Mouse (Mus musculus): ENCODE results near the gene Zfp110. TPM values are rescaled to one million over a fixed set of nuclear protein-coding genes. Genes with fewer than 3 reads are reported as not detected.
"Not testable (repeated sequence)": the region's sequence is repeated elsewhere in the genome, so short reads cannot be mapped to it uniquely, and the experiment has no call there.

The Zfp110 gene
- total RNA-seq, 2 experiments from 2014 or later: 12.5 to 13.5 TPM

DNA sequence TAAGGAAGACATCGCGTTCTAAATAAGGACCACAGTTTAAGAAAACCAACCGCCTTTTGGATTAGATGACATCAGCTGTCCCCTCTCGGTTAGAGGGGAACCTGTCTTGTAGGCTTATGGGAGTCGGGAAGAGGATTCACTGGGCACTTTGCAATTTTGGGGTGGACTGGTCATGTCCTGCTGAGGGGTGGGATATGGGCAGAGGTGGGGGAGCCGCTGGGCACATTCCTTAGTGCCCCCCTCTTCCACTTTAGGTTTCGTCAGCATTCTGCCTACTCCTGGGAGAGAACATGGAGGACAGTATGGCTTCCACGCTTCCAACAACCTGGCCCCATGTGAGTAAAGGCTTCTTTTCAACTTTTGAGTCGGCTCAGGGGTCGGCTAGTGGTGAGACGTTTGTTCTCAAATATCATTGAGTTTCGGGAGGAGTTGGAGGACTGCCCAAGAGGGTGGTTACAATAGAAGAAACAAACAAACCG is 671 bp downstream of the Zfp110 start:
- no peak for DNase-seq (ENCODE audit: extremely low spot score in 1 of 2, low spot score in 2 of 2)
- Histone ChIP-seq H3K4me3 (peak overlapping the region; percentile 86), H3K27ac (peak overlapping the region; percentile 65)
- no peak for TF ChIP-seq CTCF (IDR thresholded peaks at IDR 0.05)
- intact Hi-C loops (cut with DNase I): loop anchor here (10.0 kb wide), 1 partner anchor 410 kb away; the partner anchor contains the start of gene Zfp551

DNA sequence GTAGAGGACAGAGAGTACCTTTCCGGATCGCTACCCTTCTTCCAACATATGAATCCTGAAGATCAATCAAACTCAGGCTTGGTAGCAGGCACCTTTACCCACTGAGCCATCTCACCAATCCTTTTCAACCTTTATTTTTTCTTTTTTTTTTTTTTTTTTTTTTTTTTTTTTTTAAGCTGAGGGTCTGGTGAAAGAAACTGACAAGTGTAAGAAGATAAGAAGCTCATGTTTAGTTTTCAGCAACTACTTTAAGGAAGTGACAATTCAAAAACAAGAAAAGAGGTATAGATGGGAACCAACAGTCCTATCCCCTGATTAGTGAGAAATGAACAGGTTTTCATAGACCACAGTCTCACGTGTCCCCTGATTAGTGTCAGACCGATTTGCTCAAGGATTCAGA is 1.2 kb downstream of the Zfp110 start:
- no peak for DNase-seq (ENCODE audit: extremely low spot score in 1 of 2, low spot score in 2 of 2)
- no peak overlapping the region for H3K27ac ChIP-seq
- peak overlapping the region; percentile 86; the same call in 1 of the 2 replicates for H3K4me3 ChIP-seq
- intact Hi-C loops (cut with DNase I): loop anchor here (10.0 kb wide), 1 partner anchor 411 kb away; the partner anchor contains the start of gene Zfp551
- no peak for TF ChIP-seq CTCF (IDR thresholded peaks at IDR 0.05)

DNA sequence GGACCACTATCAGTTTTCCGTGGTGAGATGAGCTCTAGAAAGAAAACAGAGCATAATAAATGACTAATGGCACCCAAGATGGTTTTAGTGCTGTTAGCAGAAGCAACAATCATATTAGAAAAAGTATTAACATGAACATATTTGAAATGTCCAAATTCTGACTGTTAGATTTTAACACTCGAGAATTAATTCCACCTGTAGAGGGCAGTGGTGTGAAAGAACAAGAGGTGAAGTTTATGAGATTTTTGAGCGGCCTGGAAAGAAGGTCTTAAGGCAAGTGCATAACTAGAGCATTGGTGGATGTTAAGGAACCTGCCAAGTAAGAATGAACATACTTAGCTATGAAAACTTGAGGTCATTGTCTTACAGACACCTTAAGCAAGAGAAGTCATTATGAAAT is 39.7 kb downstream of the Zfp110 start:
- TF ChIP-seq CTCF (IDR thresholded peaks at IDR 0.05): peak; percentile 57
- Histone ChIP-seq H3K4me3 (no peak overlapping the region), H3K27ac (no peak overlapping the region)
- no peak for DNase-seq (ENCODE audit: extremely low spot score in 1 of 2, low spot score in 2 of 2)
- intact Hi-C loops (cut with DNase I): no loop called here

DNA sequence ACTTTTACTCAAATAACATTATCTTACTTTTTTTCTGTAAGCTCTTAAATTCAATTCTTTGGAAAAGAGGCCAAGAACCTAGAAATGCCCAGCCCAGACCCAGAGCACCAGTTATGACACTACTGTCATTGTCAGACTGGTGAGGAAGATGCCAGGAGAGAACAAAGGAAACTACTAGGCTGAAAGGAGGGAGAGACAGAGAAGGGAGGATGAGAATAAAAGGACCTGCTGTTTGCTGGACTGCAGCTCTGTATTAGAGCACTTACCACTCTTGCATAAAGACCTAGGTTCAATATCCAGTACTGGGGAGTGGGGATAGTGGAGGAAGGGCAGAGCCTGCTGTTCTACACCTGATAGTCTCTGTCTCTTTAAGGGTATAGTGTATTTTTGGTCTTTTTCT is 45.5 kb downstream of the Zfp110 start:
- no peak for TF ChIP-seq CTCF (IDR thresholded peaks at IDR 0.05)
- no peak for DNase-seq (ENCODE audit: extremely low spot score in 1 of 2, low spot score in 2 of 2)
- H3K4me3 ChIP-seq: peak overlapping the region; percentile 86; the same call in 1 of the 2 replicates
- H3K27ac ChIP-seq: no peak overlapping the region
- intact Hi-C loops (cut with DNase I): loop anchor here (1.0 to 10.0 kb wide), 5 partner anchors 62 to 458 kb away; partner anchors contain the start of genes Zfp329 and Zfp551

DNA sequence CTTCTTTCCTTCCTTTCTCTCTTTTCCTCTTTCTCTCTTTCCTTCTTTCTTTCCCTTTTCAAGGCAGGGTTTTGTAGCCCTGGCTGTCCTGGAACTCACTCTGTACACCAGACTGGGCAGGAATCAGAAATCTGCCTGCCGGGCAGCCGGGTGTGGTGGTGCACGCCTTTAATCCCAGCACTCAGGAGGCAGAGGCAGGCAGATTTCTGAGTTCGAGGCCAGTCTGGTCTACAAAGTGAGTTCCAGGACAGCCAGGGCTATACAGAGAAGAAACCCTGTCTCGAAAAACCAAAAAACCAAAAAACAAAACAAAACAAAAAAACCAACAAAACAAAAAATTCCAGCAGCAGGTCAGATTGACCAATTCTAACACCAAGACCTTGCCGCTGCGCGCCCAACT is 45.9 kb downstream of the Zfp110 start:
- not testable (repeated sequence) for DNase-seq (ENCODE audit: extremely low spot score in 1 of 2, low spot score in 2 of 2)
- Histone ChIP-seq H3K27ac (peak overlapping the region; percentile 74; the same call in 1 of the 2 replicates), H3K4me3 (peak overlapping the region; percentile 86)
- intact Hi-C loops (cut with DNase I): loop anchor here (1.0 to 10.0 kb wide), 5 partner anchors 62 to 458 kb away; partner anchors contain the start of genes Zfp329 and Zfp551

DNA sequence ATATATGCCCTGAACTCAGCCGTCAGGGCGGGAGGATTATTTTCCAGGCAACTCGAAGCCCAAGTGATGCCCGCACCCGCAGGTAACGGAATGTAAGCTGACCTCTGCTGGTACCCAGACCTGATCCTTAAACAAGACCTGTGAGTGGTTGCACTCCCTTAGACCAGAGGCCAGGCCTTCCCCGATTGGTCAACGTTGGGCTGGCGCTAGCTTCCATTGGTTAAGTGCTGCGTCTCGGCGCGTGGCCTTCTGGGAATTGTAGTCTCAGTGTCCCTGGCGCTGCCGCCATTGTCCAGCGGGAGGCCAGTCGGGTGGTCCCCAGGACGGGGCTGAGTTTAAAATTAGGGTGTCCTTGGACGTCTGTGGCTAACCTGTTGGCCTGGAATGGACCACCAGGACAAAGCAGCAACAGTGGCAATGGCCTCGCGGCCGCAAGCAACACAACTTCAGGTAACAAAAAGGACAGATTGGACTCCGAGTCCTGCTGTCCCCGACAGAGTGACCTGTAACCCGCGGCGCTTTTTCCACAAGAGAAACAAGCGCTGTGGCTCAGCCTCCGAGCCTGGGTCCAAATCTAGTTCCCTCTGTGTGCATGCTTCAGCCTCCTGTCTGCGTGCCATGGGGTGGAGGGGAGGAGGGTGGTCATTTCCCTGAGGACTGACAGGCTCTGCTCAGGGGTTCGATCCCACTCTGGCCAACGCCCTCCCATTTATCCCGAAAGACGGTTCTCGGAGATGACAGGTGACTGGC is 46.5 kb downstream of the Zfp110 start, which contains the start of gene Zfp128:
Zfp128 (plus strand) TSS at position 267 of the 750 bp plus-strand sequence.
- Histone ChIP-seq H3K27ac (peak within 1 kb of the TSS; percentile 78), H3K4me3 (peak within 1 kb of the TSS; percentile 86)
- peak; percentile 94 to 95 for DNase-seq (ENCODE audit: extremely low spot score in 1 of 2, low spot score in 2 of 2)
- TF ChIP-seq CTCF (IDR thresholded peaks at IDR 0.05): peak; percentile 24
- intact Hi-C loops (cut with DNase I): loop anchor here (1.0 to 10.0 kb wide), 6 partner anchors 16 to 459 kb away; partner anchors contain the start of genes Zfp329, Zfp551 and Zscan22

DNA sequence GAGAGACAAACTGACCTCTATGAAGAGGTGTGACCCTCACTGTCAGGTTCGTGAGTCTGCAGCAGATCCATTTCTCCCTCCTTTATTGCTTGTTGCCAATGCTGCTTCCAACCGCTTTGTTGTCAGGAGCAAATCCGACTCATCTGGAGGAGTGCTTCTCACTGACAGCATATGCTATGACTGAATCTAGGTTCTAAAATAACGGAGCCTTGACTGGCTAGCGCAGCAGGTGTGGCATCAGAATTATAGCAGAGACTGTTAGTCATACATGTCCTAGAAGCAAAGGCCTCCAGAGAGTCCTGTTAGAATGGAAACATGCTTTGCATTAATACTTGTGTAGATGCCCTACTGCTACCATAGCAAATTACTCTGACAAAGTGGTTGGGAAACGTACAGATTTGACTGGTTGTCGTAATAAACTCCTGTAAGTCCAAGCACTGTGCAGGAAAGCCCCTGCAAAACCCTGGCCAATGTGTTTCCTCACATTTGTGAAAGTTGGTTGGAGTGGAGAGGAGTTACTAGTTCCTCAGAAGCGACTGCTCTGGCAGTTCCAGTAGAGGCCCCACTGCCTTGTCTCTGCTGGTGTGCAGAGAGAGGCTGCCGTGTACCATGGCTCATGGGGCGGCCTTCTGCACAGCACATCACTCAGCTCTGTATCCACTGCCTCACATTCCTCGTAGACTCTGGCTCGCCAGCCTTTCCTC is 52.2 kb downstream of the Zfp110 start:
- Histone ChIP-seq H3K27ac (no peak overlapping the region), H3K4me3 (no peak overlapping the region)
- no peak for DNase-seq (ENCODE audit: extremely low spot score in 1 of 2, low spot score in 2 of 2)
- intact Hi-C loops (cut with DNase I): loop anchor here (10.0 kb wide), 1 partner anchor 402 kb away; no protein-coding TSS in a partner anchor
- no peak for TF ChIP-seq CTCF (IDR thresholded peaks at IDR 0.05)

DNA sequence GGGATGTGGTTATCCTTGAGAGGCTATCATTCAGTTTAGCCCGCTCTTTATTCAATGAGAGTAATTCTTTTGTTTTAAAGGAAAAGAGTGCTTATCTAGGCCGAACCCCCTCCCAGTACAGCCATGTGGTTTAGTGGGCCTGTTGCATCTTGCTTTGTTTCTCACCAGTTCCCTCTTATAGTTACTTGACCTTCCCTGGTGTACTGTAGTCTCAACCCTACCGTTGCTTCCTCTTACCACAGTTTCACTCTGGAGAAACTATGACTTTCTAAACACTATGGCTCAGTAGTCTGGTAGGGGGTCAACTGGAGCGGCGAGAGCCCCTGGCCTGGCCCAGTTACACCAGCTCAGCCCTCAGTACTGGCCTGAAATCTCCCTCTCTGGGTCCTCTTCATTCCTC is 53.0 kb downstream of the Zfp110 start:
- Histone ChIP-seq H3K27ac (no peak overlapping the region), H3K4me3 (no peak overlapping the region)
- no peak for TF ChIP-seq CTCF (IDR thresholded peaks at IDR 0.05)
- intact Hi-C loops (cut with DNase I): loop anchor here (10.0 kb wide), 1 partner anchor 403 kb away; no protein-coding TSS in a partner anchor
- no peak for DNase-seq (ENCODE audit: extremely low spot score in 1 of 2, low spot score in 2 of 2)

DNA sequence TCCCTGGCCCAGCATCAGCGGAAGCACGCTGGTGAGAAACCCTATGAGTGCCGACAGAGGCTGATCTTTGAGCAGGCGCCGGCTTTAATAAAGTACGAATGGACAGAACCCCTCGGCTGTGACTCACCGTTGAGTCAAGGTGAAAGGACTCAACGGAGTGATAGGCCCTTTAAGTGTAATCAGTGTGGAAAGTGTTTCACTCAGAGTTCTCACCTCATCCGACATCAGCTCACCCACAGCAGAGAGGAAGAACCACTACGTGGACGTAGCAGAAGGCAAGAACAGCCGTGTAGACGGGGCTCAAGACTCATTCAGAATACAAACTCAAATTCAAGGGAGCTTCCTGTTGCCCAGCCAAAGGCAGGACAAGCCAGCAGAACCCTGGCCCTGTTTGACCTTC is 56.4 kb downstream of the Zfp110 start:
- no peak for TF ChIP-seq CTCF (IDR thresholded peaks at IDR 0.05)
- DNase-seq (ENCODE audit: extremely low spot score in 1 of 2, low spot score in 2 of 2): no peak
- intact Hi-C loops (cut with DNase I): loop anchor here (10.0 kb wide), 1 partner anchor 384 kb away; the partner anchor contains the start of genes Lig1 and Zswim9
- Histone ChIP-seq H3K27ac (no peak overlapping the region), H3K4me3 (no peak overlapping the region)

DNA sequence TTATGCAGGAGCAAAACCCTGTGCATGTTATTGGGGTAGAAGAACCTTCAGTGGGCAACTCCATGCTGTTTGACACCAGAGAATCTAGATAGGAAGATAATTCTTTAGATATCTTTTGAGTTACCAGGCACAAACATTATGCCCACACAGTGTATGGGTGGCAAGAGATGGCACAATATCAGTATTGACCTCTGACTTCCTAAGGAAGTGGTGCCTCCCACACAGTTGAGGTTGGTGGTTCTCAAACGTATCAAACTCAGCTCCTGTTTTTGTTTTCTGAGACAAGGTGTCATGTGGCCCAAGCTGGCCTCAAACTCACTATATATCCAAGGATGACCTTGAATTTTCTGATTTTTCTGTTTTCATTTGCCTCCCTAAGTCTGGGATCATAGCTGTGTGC is 56.8 kb downstream of the Zfp110 start:
- intact Hi-C loops (cut with DNase I): loop anchor here (10.0 kb wide), 1 partner anchor 383 kb away; the partner anchor contains the start of genes Lig1 and Zswim9
- TF ChIP-seq CTCF (IDR thresholded peaks at IDR 0.05): no peak
- H3K4me3 ChIP-seq: no peak overlapping the region
- no peak overlapping the region for H3K27ac ChIP-seq
- DNase-seq (ENCODE audit: extremely low spot score in 1 of 2, low spot score in 2 of 2): no peak

DNA sequence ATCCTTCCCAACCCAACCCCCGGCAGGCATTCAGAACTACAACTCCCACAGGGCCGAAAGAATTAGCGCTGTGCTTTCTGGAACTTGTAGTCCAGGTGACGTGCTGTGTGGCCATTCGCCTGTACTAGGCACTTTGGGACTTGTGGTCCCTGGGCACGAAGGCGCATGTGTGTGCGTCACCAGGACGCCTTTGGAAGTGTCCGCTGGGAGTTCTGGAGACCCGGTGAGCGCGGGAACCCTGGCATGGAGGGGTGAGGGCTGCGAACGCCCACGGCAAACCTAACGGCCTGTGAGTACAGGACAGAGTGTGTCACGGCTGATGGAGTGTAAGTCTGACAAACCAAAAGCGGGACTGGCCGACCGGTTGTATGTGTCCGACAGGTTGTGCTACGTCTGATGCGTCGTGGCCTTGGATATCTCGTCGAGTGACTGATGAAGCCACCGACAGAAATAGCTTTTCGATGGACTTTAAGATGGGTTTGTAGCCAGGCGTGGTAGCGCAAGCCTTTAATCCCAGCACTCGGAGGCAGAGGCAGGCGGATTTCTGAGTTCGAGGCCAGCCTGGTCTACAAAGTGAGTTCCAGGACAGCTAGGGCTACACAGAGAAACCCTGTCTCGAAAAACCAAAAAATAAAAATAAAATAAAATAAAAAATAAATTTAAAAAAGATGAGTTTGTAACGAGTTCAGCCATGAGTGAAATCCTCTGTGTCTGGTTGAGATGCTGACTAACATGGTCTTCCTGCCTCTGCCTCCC is 63.3 kb downstream of the Zfp110 start, which contains the start of gene Zscan22:
Zscan22 (plus strand) TSS at position 161 of the 756 bp plus-strand sequence.
- intact Hi-C loops (cut with DNase I): loop anchor here (1.0 to 10.0 kb wide), 3 partner anchors 17 to 377 kb away; partner anchors contain the start of genes Lig1, Rps5, Zfp128 and Zswim9
- Histone ChIP-seq H3K4me3 (peak within 1 kb of the TSS; percentile 69), H3K27ac (peak within 1 kb of the TSS; percentile 73)
- peak; percentile 92 to 93 for DNase-seq (ENCODE audit: extremely low spot score in 1 of 2, low spot score in 2 of 2)
- TF ChIP-seq CTCF (IDR thresholded peaks at IDR 0.05): peak; percentile 3; the same call in 1 of the 2 replicates

Other genes starting within 250 kb of the Zfp110 start
- gene Vmn2r53, start 226.0 kb upstream of the Zfp110 start, total RNA-seq (2021): under 1 TPM; 0.05 TPM
- not detected for gene Vmn2r54, start 194.4 kb upstream of the Zfp110 start, total RNA-seq (2021)
- not detected for gene Vmn2r55, start 149.8 kb upstream of the Zfp110 start, total RNA-seq (2021)
- gene Vmn2r56, start 99.8 kb upstream of the Zfp110 start, total RNA-seq (2021): under 1 TPM in 1 of 2 experiments, not detected in 1; 0.07 TPM
- gene Zscan18, start 31.1 kb upstream of the Zfp110 start, total RNA-seq (2021): 10 to 100 TPM; 20.0 to 22.3 TPM
- 10 to 100 TPM; 22.9 to 24.6 TPM for gene Zfp329, start 15.9 kb upstream of the Zfp110 start, total RNA-seq (2021)
- 1 to 10 TPM; 8.0 to 8.2 TPM for gene Zfp128, start 46.4 kb downstream of the Zfp110 start, total RNA-seq (2021)
- 10 to 100 TPM; 16.2 to 17.0 TPM for gene Zscan22, start 63.1 kb downstream of the Zfp110 start, total RNA-seq (2021)
- gene Rps5, start 87.5 kb downstream of the Zfp110 start, total RNA-seq (2021): 100 to 1,000 TPM; 374 to 377 TPM
- gene Rnf225, start 92.7 kb downstream of the Zfp110 start, total RNA-seq (2021): 1 to 10 TPM; 1.1 to 1.2 TPM
- 10 to 100 TPM; 11.0 TPM for gene Zfp324, start 131.1 kb downstream of the Zfp110 start, total RNA-seq (2021)
- 1 to 10 TPM; 7.9 to 9.0 TPM for gene Zfp446, start 143.1 kb downstream of the Zfp110 start, total RNA-seq (2021)
- gene Slc27a5, start 163.4 kb downstream of the Zfp110 start, total RNA-seq (2021): under 1 TPM in 1 of 2 experiments, not detected in 1; 0.44 TPM
- 100 to 1,000 TPM; 220 to 221 TPM for gene Trim28, start 164.4 kb downstream of the Zfp110 start, total RNA-seq (2021)
- 10 to 100 TPM; 34.0 to 35.8 TPM for gene Zbtb45, start 175.3 kb downstream of the Zfp110 start, total RNA-seq (2021)
- 100 to 1,000 TPM; 134 to 150 TPM for gene Chmp2a, start 200.0 kb downstream of the Zfp110 start, total RNA-seq (2021)
- 100 to 1,000 TPM; 220 to 227 TPM for gene Ube2m, start 203.5 kb downstream of the Zfp110 start, total RNA-seq (2021)
- 10 to 100 TPM; 10.2 to 10.6 TPM for gene Mzf1, start 220.0 kb downstream of the Zfp110 start, total RNA-seq (2021)

Measured in left cerebral cortex, adult 2 months (tissue).